Mouse (Mus musculus) frontal cortex, postnatal 36 days (tissue): ENCODE data around the gene 1190007I07Rik.
"Not testable (repeated sequence)": the region's sequence is repeated elsewhere in the genome, so short reads cannot be mapped to it uniquely, and the experiment has no call there.

Experiments used
- DNase-seq, 2 experiments: peaks; one replicate each; pipeline ENCODE4 v3.0.0; 2022; ENCODE audit warnings: low spot score in 2 of 2

1190007I07Rik gene

DNA sequence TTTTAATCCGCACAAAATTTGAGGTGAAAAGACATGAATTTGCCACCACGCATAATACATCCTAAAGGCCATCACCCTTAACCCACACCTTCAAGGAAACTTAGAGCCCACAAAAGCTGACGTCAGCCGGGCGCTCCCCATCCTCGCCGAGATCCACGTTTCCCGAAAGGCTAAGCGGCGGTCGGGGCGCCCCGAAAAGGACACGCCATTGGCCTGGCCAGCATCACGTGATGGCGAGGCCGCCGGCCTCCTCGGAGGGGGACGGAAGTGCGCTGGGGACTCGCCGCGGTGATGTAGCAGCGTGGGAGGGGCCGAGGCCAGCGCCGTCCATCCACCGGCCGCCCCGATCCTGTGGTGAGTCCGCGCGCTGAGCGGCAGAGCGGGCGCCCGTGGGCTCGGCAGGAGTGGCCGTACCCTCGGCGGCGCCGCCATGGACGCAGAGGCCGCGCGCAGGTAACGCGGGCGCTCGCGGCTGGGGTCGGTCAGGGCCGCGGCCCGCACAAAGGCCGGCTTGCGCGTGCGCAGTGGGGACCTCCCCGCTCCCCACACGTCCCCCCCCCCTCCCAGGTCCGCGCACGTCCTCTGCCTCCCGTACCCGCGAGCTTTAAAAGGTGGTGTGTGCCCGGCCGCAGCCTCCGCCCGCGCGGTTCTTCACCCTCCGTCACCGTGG, 6.7 kb upstream of the 1190007I07Rik start, which contains the start of gene Tdg:
Gene Tdg (plus strand): TSS at position 243 of the 670 bp plus-strand sequence.
- peak; percentile 85 to 89 for DNase-seq

DNA sequence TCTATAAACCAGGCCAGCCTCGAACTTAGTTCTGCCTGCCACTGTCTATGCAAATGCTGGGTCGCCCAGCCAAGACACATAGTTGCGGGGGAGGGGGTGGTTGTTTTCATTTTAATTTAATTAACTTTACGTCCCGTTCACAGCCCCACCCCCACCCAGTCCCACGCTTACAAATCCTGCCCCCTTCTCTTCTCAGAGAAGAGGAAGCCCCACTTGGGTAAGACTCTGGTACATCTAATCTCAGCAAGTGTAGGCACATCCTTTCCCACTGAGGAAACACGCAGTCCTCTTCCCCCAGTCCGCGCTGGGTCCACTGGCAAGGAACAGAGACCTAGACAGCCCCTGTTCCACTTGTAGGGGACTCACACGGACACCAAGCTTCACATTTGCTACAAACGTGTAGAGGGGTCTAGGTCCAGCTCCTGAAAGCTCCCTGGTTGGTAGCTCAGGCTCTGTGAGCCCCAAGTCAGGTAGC, 6.1 kb upstream of the 1190007I07Rik start:
- no peak for DNase-seq

DNA sequence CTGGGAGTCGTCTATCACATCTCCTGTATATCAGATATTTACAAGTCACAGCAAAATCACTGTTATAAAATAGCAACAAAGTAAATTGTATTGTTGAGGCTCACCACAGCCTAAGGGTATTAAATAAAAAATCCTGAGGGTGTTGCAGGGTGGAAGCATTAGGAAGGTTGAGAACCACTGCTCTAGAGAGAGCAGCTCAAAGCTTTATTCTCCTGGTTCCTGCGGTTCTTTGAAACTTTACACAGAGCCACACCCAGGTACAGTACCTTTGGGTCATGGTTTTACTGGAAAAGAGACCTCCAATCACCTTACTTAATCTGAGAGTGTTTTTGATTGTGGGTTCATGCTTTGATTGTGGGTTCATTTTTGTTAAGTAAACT, 515 bp upstream of the 1190007I07Rik start:
- not testable (repeated sequence) for DNase-seq

DNA sequence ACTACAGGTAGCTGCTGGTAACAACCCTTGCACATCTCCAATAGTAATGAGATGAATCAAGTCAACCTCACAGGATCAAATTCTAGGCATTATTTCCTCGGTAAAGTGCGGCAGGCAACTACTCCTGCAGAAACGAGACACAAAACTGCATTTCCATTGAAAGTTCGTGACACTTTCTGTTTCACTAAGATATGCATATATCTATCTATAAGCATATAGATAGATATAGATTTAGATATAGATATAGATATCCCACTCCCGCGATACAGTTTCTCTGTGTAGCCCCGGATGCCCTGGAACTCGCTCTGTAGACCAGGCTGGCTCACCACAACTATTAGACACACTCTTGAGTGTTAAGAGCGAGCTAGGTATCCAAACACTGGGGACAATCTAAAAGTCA, 793 bp downstream of the 1190007I07Rik start:
- DNase-seq: no peak

DNA sequence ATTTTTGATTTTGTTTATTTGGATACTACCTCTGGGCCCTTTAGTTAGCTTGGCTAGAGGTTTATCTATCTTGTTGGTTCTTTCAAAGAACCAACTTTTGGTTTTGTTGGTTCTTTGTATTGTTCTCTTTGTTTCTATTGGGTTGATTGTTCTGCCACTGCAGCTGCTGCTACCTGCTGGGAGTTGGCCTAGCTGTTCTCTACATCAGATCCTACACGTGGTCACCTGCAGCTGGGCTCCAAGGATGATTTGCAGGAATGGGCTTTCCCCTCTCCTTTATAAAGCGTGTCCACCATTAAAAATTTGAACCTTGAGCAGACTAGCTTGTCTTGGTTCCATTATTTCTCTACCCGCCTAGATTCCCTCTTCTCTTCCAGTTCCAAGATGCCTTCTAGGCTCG, 28.6 kb downstream of the 1190007I07Rik start:
- not testable (repeated sequence) for DNase-seq

DNA sequence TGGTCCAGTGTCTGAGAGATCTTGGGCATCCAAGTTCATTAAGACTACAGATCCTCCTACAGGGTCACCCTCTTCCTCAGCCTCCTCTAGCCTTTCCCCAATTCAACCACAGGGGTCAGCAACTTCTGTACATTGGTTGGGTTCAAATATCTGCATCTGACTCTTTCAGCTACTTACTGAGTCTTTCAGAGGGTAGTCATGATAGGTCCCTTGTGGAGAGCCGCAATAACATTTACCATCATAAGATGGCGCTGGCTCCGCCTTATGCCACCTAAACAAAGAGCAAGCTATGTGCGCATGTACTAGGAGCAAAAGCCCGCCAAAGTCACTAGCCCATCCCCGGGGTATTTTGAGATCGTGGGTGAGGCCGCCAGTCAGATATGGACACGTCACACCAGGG, 33.4 kb downstream of the 1190007I07Rik start:
- not testable (repeated sequence) for DNase-seq

DNA sequence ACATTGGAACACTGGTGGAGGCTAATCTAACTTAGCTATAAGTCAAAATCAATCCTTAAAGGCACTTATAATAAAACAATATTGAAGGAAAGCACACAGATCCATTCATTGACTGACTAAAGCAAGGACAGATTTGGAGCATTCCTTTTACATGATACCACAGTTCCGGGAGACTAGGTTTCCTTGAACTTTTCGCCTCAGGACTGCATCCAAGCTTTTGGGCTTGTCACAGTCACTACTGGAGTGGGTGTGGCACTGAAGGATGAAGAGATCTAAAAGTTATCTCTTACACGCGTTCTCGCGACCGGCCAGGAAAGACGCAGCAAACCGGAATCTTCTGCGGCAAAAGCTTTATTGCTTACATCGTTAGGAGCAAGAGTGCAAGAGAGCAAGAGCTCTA, 51.9 kb downstream of the 1190007I07Rik start:
- not testable (repeated sequence) for DNase-seq
